Mouse (Mus musculus): ENCODE data around the gene Ddx59. TPM values are rescaled to one million over a fixed set of nuclear protein-coding genes. Genes with fewer than 3 reads are reported as not detected.

Ddx59 gene
- polyA plus RNA-seq, 1 experiment from 2014 or later: 5.5 TPM

GRCm38 (mm10) chr1:136449541-136449940 is 34.5 kb downstream of the Ddx59 start:
- ATAC-seq (ENCODE audit: insufficient read depth): no peak
- Histone ChIP-seq H3K36me3 (replicated peaks) (no peaks in the 10 kb centered on the region), H3K27ac (replicated peaks) (no peak overlapping the region), H3K4me2 (no peak overlapping the region), H3K4me3 (replicated peaks) (no peak overlapping the region), H3K9ac (no peak overlapping the region), H3K9me3 (replicated peaks) (no peaks in the 10 kb centered on the region), H3K27me3 (peaks cover 18% of the 10 kb centered on the region), H3K4me1 (replicated peaks) (peaks cover 19% of the 10 kb centered on the region)
- WGBS (ENCODE audit: insufficient replicate concordance): 77% methylated on average over 6 of the region's 6 CpGs

DNA sequence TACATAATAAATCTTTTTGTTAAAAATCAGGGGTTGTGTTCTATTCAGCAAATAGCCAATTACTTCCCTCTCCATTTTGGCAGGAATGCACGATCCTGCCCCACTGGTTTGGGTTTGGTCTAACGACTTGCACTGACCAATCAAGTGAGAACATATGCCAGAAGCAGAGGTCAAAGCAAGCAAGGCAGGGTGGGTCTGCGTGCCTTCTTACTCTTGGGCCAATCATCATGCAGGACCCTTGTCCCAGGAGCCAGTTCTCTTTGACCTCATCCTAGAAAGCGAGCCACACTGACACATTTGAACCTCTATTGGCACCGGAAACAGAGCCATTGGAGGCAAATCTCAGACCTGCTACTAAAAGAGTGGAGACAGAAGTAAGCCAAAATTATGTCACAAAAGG is 35.1 kb downstream of the Ddx59 start:
- Histone ChIP-seq H3K4me3 (replicated peaks) (no peak overlapping the region), H3K27ac (replicated peaks) (no peak overlapping the region), H3K9me3 (replicated peaks) (no peaks in the 10 kb centered on the region), H3K4me1 (replicated peaks) (peaks cover 13% of the 10 kb centered on the region), H3K9ac (no peak overlapping the region), H3K36me3 (replicated peaks) (no peaks in the 10 kb centered on the region), H3K4me2 (no peak overlapping the region), H3K27me3 (peaks cover 22% of the 10 kb centered on the region)
- 75% methylated on average over 5 of the region's 5 CpGs for WGBS (ENCODE audit: insufficient replicate concordance)
- no peak for ATAC-seq (ENCODE audit: insufficient read depth)

DNA sequence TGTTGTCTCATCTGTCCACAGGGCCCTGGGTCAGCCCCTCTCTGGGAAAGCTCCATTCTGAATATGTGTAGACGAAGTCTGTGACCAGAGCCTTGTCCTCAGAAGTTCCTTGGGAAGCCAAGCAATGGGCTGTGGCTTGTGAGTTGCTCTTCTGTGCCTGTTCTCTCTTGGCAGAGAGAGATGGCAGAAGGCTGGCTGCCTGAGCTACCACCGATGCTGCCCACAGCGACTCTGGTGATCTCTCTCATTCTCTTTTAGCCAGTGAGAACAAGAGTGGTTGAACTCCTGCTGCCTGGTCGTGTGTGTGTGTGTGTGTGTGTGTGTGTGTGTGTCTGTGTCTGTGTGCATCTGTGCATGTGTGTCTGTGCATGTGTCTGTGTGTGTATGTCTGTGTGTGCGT is 37.4 kb downstream of the Ddx59 start:
- Histone ChIP-seq H3K4me1 (replicated peaks) (no peaks in the 10 kb centered on the region), H3K4me3 (replicated peaks) (no peak overlapping the region), H3K36me3 (replicated peaks) (no peaks in the 10 kb centered on the region), H3K9ac (no peak overlapping the region), H3K4me2 (no peak overlapping the region), H3K27ac (replicated peaks) (no peak overlapping the region), H3K27me3 (peaks cover 36% of the 10 kb centered on the region), H3K9me3 (replicated peaks) (no peaks in the 10 kb centered on the region)
- 70% methylated on average over 5 of the region's 5 CpGs for WGBS (ENCODE audit: insufficient replicate concordance)
- ATAC-seq (ENCODE audit: insufficient read depth): no peak

DNA sequence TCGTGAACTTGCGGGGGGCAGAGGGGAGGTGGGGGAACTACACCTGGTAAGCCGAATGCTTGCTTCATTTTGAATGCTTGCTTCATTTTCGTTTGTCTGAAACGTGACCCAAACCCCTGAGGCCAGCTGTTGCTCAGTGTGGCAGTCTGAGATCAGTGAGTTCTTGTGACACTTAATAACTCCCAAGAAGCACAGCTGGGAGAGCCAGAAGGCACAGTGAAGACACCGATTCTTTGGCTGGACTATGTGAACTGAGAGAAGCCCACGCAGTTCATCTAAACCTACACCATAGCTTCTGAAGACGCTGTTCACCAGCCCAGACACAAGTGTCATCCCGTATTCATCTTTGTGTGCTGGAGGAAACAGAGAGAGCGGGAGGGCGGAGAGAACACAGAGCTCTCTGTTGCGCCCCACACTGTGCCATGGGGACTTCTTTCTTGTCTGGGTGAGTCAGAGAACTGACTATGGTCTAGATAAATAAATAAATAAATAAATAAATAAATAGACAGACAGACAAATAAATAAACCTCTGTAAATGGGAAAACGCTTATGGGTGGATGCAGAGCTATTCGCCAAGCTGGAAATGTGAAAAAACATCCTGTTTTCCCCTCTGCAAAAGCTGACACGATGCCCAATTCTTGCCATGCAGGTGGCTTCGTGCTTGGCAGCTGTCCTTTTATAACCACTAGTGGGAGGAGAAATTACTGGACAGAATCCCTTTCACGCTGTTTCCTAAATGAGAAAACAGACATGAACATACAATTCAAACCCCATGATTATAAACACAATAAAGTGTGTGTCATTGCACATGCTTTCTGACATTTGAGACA is 40.9 kb downstream of the Ddx59 start:
- WGBS (ENCODE audit: insufficient replicate concordance): 72% methylated on average over 17 of the region's 17 CpGs
- Histone ChIP-seq H3K4me1 (replicated peaks) (0 out of 2 replicates have a peak, but pooled peaks cover 4% of the 10 kb centered on the region), H3K36me3 (replicated peaks) (no peaks in the 10 kb centered on the region), H3K9ac (no peak overlapping the region), H3K27ac (replicated peaks) (no peak overlapping the region), H3K4me3 (replicated peaks) (no peak overlapping the region), H3K4me2 (no peak overlapping the region), H3K27me3 (peaks cover 36% of the 10 kb centered on the region), H3K9me3 (replicated peaks) (no peaks in the 10 kb centered on the region)
- no peak for ATAC-seq (ENCODE audit: insufficient read depth)

DNA sequence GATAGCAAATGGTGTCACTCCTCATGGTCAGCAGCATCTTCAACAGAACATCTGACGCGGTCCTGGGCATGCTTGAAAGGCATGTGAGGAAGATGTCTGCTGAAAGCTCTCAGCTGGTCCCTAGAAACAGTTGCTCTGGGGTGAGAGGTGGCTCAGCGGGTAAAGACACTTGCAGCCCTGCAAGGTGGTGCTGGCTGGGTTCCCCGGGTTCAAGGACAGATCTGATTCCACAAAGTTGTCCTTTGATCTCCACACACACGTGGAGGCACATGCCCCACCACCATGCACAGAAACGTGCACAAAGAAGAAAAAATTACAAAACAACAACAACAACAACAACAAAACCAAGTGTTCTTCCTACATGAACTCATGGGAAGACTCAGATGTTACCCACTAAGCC is 41.7 kb downstream of the Ddx59 start:
- no peak for ATAC-seq (ENCODE audit: insufficient read depth)
- Histone ChIP-seq H3K27ac (replicated peaks) (no peak overlapping the region), H3K9me3 (replicated peaks) (no peaks in the 10 kb centered on the region), H3K4me2 (no peak overlapping the region), H3K27me3 (peaks cover 36% of the 10 kb centered on the region), H3K4me1 (replicated peaks) (0 out of 2 replicates have a peak, but pooled peaks cover 4% of the 10 kb centered on the region), H3K36me3 (replicated peaks) (no peaks in the 10 kb centered on the region), H3K9ac (0 out of 2 replicates have a peak overlapping the region, but pooled peaks have one; percentile 0), H3K4me3 (replicated peaks) (no peak overlapping the region)
- WGBS (ENCODE audit: insufficient replicate concordance): 73% methylated on average over 6 of the region's 6 CpGs

- no peaks in the 10 kb centered on the region for H3K9me3 ChIP-seq (replicated peaks)
- H3K4me1 ChIP-seq (replicated peaks): 0 out of 2 replicates have a peak, but pooled peaks cover 4% of the 10 kb centered on the region
- 55% methylated on average over 4 of the region's 4 CpGs for WGBS (ENCODE audit: insufficient replicate concordance)
- H3K9ac ChIP-seq: no peak overlapping the region
- peaks cover 36% of the 10 kb centered on the region for H3K27me3 ChIP-seq
- H3K4me3 ChIP-seq (replicated peaks): no peak overlapping the region
- H3K27ac ChIP-seq (replicated peaks): no peak overlapping the region
- ATAC-seq (ENCODE audit: insufficient read depth): no peak
- H3K4me2 ChIP-seq: no peak overlapping the region
- no peaks in the 10 kb centered on the region for H3K36me3 ChIP-seq (replicated peaks)
Measured at GRCm38 (mm10) chr1:136457403-136457802, 42.3 kb downstream of the Ddx59 start.

GRCm38 (mm10) chr1:136458691-136459245 is 43.7 kb downstream of the Ddx59 start:
- H3K27ac ChIP-seq (replicated peaks): no peak overlapping the region
- peaks cover 26% of the 10 kb centered on the region for H3K27me3 ChIP-seq
- H3K4me3 ChIP-seq (replicated peaks): no peak overlapping the region
- H3K4me1 ChIP-seq (replicated peaks): 0 out of 2 replicates have a peak, but pooled peaks cover 4% of the 10 kb centered on the region
- no peak overlapping the region for H3K4me2 ChIP-seq
- no peaks in the 10 kb centered on the region for H3K36me3 ChIP-seq (replicated peaks)
- 24% methylated on average over 9 of the region's 9 CpGs for WGBS (ENCODE audit: insufficient replicate concordance)
- no peak for ATAC-seq (ENCODE audit: insufficient read depth)
- no peak overlapping the region for H3K9ac ChIP-seq
- no peaks in the 10 kb centered on the region for H3K9me3 ChIP-seq (replicated peaks)

DNA sequence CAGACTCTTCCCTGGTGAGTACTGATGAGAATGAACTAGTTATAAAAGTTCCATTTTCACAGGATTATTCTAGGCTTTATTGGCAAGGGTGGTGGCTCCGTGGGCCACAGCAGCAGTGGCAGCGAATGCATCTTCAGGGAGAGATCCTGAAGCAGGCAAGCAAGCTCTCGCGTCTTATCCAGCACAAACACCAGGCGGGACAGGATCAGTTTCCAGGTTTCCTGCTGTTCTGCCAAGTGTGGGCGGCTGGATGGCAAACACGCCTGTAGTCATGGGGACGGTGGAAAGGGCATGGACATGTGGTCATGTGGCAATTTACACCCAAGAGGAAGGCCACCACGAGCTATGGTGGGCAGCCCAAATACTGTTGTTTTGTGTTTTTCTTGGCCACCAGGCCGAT is 47.4 kb downstream of the Ddx59 start:
- Histone ChIP-seq H3K36me3 (replicated peaks) (peaks cover 4% of the 10 kb centered on the region), H3K27me3 (no peaks in the 10 kb centered on the region; the same call in 1 of the 2 replicates)
- WGBS (ENCODE audit: insufficient replicate concordance): 53% methylated on average over 10 of the region's 10 CpGs

GRCm38 (mm10) chr1:136465168-136465567 is 50.1 kb downstream of the Ddx59 start:
- H3K36me3 ChIP-seq (replicated peaks): peaks cover 31% of the 10 kb centered on the region
- H3K4me3 ChIP-seq (replicated peaks): no peak overlapping the region
- peak overlapping the region; percentile 95; the same call in 1 of the 2 replicates for H3K4me2 ChIP-seq
- H3K9me3 ChIP-seq (replicated peaks): no peaks in the 10 kb centered on the region
- ATAC-seq (ENCODE audit: insufficient read depth): no peak
- H3K9ac ChIP-seq: no peak overlapping the region
- H3K27ac ChIP-seq (replicated peaks): no peak overlapping the region
- H3K4me1 ChIP-seq (replicated peaks): peaks cover 42% of the 10 kb centered on the region
- H3K27me3 ChIP-seq: no peaks in the 10 kb centered on the region; the same call in 1 of the 2 replicates

More for the DNA sequence above, 47.4 kb downstream of the Ddx59 start:
- H3K4me1 ChIP-seq (replicated peaks): peaks cover 19% of the 10 kb centered on the region
- H3K4me3 ChIP-seq (replicated peaks): no peak overlapping the region
- H3K9me3 ChIP-seq (replicated peaks): no peaks in the 10 kb centered on the region
- ATAC-seq (ENCODE audit: insufficient read depth): no peak
- no peak overlapping the region for H3K4me2 ChIP-seq
- H3K27ac ChIP-seq (replicated peaks): no peak overlapping the region
- H3K9ac ChIP-seq: no peak overlapping the region

GRCm38 (mm10) chr1:136466143-136466811 is 51.2 kb downstream of the Ddx59 start, which contains the start of gene Kif14:
Gene Kif14 (plus strand): TSS chr1:136466343.
- Histone ChIP-seq H3K4me2 (peak within 1 kb of the TSS; percentile 95), H3K9me3 (replicated peaks) (no peaks in the 10 kb centered on the region), H3K27ac (replicated peaks) (peak within 1 kb of the TSS; percentile 88), H3K36me3 (replicated peaks) (peaks cover 42% of the 10 kb centered on the region), H3K9ac (peak within 1 kb of the TSS; percentile 97), H3K27me3 (no peaks in the 10 kb centered on the region), H3K4me3 (replicated peaks) (peak within 1 kb of the TSS; percentile 98), H3K4me1 (replicated peaks) (peaks cover 47% of the 10 kb centered on the region)
- peak; percentile 100 for ATAC-seq (ENCODE audit: insufficient read depth)
- under 1% methylated on average over 52 of the region's 52 CpGs for WGBS (ENCODE audit: insufficient replicate concordance)

- Histone ChIP-seq H3K27ac (replicated peaks) (no peak overlapping the region), H3K9ac (no peak overlapping the region), H3K4me2 (peak overlapping the region; percentile 95), H3K4me1 (replicated peaks) (peaks cover 47% of the 10 kb centered on the region), H3K4me3 (replicated peaks) (peak overlapping the region; percentile 10), H3K36me3 (replicated peaks) (peaks cover 72% of the 10 kb centered on the region), H3K27me3 (no peaks in the 10 kb centered on the region), H3K9me3 (replicated peaks) (no peaks in the 10 kb centered on the region)
- 85% methylated on average over 4 of the region's 4 CpGs for WGBS (ENCODE audit: insufficient replicate concordance)
- no peak for ATAC-seq (ENCODE audit: insufficient read depth)
Measured at GRCm38 (mm10) chr1:136469408-136469807, 54.3 kb downstream of the Ddx59 start.
